Mouse (Mus musculus) ES-Bruce4 (cell line): ENCODE results near the gene Olfr494.

Experiments
- CTCF ChIP-seq: IDR thresholded peaks from one replicate; pipeline ENCODE4 v1.8.1; 2011; ENCODE audit warnings: low read depth, low read length
- POLR2A ChIP-seq: IDR thresholded peaks from one replicate; pipeline ENCODE4 v1.8.1; 2011; ENCODE audit warnings: low read length; ENCODE audit not compliant: insufficient read depth

DNA sequence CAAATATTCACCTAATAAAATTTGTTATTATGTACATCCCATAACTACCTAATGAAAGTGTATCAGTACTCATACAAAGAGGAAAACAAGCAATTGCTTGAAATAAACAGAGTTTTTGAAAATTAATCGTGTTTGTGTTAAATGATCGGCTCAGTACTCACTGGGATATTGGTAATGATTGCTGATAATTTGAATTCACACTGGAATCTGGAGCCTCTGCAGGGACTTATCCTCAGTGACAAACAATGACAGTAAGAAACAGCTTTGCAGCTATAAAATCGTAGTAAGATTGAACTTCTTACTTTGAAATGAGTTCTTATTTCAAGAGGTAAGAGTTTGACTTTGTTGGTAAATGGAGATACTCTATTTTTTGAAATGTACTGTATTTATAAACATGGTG, at the start of gene Olfr494:
- TF ChIP-seq CTCF = no peak
- no peak for TF ChIP-seq POLR2A
